Mouse (Mus musculus): Measurements from ENCODE around the gene Iqce. TPM values are rescaled to one million over a fixed set of nuclear protein-coding genes. Genes with fewer than 3 reads are reported as not detected.

Iqce gene
- polyA plus RNA-seq, 1 experiment, result 8.5 TPM

DNA sequence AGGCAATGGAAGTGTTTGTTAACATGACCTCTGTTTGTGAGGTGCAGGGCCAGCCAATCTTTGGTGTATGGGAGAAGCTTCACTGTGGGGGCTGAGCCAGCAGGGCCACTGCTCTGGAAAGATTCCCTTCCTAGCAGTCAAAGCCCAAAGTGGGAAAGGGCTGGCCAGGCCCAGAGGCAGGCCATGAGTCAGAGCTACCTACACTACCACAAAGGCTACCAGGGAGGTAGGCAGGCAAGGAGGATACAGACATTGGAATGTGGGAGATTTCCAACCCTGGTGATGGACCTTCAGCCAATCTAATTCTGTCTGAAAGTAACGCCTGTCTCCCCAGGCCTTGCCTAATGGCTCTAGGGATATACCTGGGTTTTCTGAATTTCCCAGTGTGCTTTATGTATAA, 21.2 kb downstream of the Iqce start:
- TF ChIP-seq GATA1 (IDR thresholded peaks at IDR 0.05; ENCODE audit: low read length), result no peak

- no peak for TF ChIP-seq GATA1 (IDR thresholded peaks at IDR 0.05; ENCODE audit: low read length)
Measured at GRCm38 (mm10) chr5:140680051-140680450, 22.1 kb downstream of the Iqce start.

GRCm38 (mm10) chr5:140677137-140677536, 25.0 kb downstream of the Iqce start:
- no peak for TF ChIP-seq GATA1 (IDR thresholded peaks at IDR 0.05; ENCODE audit: low read length)

DNA sequence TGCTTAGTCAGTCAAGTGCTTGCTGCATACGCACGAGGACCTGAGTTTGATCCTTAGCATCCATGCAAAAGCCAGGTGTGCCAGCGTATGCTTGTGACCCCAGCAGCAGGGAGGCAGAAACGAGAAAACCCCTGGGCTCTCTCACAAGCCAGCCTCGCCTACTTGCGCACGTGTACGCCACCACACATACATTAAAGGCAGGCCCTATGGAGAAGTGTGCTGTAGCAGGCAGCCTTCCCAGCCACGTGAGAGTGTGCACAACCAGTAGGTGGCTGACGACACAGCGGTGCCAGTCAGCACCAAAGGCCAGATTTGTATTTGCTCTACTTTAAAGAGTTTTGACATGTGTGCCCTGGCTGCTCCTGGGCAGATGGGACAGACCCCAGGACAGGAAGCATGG, 26.5 kb downstream of the Iqce start:
- TF ChIP-seq GATA1 (IDR thresholded peaks at IDR 0.05; ENCODE audit: low read length), result no peak

DNA sequence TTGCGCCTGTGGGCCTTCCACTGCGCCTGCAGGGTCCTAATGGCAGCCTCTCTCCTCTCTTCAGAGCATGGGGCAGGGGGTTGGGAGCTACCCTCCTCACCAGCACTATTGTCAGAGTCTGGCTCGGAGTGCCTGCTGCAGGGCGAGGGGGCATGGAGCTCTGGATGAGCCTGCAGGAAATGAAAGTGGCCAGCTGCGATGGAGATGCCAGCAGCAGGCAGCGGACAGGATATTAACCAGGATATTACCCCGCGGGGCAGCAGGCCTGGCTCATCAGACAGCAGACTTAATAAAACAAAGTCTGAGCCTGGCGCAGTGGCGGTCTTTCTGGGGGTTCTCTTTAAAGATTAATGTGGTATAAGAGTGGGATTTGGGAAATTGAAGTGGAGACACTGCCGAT, 27.1 kb downstream of the Iqce start:
- no peak for TF ChIP-seq GATA1 (IDR thresholded peaks at IDR 0.05; ENCODE audit: low read length)

DNA sequence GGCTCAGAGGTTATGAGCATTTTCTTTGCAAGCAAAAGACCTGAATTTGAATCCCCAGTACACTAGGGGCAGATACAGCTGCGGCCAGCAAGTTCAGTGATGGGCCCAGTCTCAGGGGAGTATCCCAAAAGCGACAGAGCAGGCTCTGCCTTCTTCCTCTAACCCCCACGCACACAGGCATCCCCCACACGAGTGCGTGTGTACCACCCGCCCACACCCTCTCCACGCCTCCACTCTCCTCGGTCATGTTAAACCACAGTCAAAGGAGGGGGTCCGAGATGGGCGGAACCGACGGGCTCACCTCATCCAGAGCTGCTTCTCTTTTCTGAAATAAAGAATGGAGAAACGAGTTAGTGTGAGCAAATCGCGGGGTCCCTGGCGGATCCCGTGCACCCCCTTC, 28.1 kb downstream of the Iqce start:
- no peak for TF ChIP-seq GATA1 (IDR thresholded peaks at IDR 0.05; ENCODE audit: low read length)

- TF ChIP-seq GATA1 (IDR thresholded peaks at IDR 0.05; ENCODE audit: low read length), result no peak
Measured at GRCm38 (mm10) chr5:140672115-140672514, 30.1 kb downstream of the Iqce start.

DNA sequence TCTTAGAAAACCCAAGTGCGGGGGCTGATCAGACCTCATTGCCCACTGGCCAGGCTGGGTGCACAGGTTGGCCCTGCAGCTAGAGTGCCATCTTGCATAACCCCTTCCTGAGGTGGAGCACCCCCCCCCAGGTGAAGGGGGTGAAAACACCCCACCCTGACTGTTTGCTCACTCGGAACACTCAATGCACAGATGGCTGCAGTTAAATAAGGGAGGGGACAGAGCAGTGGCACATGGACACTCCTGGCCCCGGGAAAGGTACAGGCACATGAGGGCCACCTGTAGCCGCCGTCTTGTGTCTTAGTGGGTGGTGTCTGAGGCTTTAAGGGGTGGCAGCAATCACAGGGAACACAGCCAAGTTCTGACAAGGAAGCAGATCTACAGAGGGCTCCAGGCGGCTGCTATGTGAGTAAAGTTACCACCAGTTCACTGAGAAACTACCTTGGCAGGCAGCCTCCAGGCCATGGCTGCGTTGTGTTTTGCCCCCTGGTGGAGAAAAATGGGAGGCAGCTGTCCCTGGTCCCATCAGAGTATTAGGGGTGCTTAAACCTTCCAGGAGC, 38.5 kb downstream of the Iqce start:
- no peak for TF ChIP-seq GATA1 (IDR thresholded peaks at IDR 0.05; ENCODE audit: low read length)

- no peak for TF ChIP-seq GATA1 (IDR thresholded peaks at IDR 0.05; ENCODE audit: low read length)
Measured at GRCm38 (mm10) chr5:140662741-140663592, 39.2 kb downstream of the Iqce start.

GRCm38 (mm10) chr5:140661875-140662643, 40.1 kb downstream of the Iqce start:
- no peak for TF ChIP-seq GATA1 (IDR thresholded peaks at IDR 0.05; ENCODE audit: low read length)

DNA sequence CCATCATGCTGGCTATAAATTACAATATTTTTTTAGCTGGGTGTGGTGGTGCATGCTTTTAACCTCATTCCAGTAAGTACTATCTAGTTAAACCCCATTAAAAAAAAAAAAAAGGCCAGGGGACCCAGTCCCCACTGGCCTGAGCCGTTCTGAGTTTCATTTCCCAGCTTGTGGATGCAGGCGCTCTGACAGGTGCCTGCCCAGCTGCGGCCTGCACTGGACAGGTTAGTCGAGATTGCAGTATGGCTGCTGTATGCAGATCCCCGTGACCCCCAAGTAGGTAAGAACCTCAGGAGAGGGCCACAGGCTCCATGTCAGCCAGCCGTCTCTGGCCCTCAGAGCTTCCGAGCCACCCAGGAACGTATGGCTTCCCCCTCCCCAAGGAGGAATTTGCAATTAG, 40.8 kb downstream of the Iqce start:
- TF ChIP-seq GATA1 (IDR thresholded peaks at IDR 0.05; ENCODE audit: low read length), result no peak

DNA sequence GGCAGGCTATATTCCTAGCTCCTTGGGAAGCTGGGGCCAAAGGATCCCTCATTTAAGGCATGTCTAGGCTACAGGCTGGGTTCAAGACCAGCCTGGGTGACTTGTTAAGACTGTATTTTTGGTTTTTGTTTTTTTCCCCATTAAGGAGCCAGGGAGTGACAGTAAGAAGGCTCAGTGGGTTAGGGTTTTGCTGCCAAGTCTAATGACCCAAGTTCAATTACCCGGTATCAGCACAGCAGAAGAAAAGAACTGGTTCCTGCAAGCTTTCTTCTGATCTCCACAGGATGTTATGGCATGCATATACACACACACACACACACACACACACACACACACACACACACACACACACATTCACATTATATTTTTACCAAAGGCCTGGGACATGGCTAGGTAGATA, 41.8 kb downstream of the Iqce start:
- no peak for TF ChIP-seq GATA1 (IDR thresholded peaks at IDR 0.05; ENCODE audit: low read length)

GRCm38 (mm10) chr5:140659607-140660272, 42.4 kb downstream of the Iqce start:
- no peak for TF ChIP-seq GATA1 (IDR thresholded peaks at IDR 0.05; ENCODE audit: low read length)

- no peak for TF ChIP-seq GATA1 (IDR thresholded peaks at IDR 0.05; ENCODE audit: low read length)
Measured at GRCm38 (mm10) chr5:140654096-140654845, 47.9 kb downstream of the Iqce start.

DNA sequence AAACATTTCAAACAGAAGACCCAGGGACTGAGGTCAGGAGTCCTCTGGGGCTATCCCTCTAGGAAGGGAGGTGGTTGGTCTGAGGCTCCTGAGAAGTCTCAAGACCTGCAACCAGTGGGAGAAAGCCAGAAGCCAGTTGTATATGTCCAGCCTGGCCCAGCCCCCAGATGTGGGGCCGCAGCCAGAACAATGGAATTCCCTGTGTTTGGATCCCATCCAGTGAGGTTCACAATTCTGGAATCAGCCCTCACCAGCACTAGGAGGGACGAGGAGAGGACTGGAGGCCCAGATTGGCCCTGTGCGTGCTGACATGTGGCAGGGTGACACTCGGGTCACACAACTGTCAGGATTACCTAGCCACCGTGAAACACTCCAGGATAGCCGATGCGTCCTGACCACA, 49.6 kb downstream of the Iqce start:
- TF ChIP-seq GATA1 (IDR thresholded peaks at IDR 0.05; ENCODE audit: low read length), result no peak
